Mouse (Mus musculus) kidney, postnatal 10 days (tissue): ENCODE data around the gene Fxyd4.

Experiments used
- DNase-seq: peaks from one replicate; pipeline ENCODE4 v3.0.0; 2021; ENCODE audit warnings: mixed read lengths

The Fxyd4 gene

DNA sequence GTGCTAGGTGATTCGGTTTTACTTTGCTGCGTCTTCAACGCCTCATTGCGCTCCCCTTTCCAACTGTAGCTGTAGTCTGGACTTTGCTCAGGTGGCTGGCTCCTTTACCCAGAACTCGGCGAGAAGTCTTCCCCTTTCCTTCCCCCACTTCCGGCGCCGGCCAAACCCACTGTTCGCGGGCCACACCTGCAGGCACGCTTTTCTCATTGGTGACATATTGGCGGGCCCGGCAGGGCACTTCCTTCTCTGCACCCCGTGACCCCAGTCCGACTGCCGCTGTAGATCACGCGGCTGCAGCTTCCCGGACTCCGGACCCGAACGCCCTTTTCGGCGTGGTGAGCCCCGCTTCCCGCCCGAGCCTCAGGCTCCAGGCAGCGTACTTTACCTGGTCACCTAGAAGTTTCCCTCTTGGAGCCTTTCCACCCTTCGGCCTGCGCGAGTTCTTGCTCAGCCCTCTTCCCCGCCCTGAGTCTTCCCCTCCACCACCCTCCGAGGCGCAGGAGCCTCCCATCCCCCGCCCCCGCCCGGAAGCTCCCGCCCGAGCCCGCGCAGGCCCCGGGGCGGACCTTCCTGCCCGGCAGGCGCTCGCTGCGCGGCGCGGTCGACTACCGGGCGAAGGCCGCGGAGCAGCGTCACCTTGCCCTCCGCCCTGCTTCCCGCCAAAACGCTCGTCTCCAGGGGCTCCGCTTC lies 20.6 kb downstream of the Fxyd4 start:
- DNase-seq: peak; percentile 90

DNA sequence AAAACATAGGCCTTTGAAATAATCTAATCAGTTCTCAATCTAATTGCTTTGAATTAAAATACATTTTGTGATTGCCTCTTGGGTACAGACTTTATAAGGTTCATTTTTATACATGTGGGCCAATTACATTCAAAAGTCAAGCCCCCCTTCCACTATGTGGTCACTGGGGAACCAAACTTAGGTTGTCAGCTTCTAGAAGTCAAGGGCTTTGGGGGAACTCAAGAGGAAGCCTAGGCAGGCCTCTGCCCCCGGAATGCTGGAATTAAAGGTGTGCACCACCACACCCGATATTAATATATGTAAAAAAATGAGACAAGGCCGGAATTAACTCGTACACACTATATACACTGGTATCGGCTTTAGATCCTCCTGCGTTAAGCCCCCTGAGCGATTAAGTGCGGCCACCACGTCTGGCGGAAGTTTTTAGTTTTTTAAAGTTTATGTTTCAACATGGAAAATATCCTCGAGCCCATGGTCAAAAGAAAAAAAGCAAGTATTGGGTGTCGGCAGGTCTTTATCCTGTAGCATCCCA lies 21.2 kb downstream of the Fxyd4 start:
- DNase-seq: no peak

DNA sequence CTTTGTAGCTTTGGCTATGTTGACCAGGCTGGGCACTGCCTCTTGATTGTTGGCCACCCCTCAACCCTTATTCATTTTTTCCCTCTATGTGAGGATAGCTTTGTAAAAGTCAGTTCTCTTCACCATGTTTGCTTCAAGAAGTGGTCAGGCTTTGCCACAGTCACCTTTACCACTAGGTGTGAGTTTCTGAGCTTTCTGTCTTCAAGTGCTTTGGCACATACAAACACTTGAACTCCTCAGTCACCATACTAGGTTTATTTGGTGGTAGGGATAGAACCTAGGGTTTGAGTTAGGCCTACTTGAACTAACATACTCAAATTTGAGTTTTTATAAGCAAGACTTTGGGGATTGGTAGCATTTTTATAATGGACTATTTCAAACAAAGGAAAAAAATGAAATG lies 23.0 kb downstream of the Fxyd4 start:
- no peak for DNase-seq

DNA sequence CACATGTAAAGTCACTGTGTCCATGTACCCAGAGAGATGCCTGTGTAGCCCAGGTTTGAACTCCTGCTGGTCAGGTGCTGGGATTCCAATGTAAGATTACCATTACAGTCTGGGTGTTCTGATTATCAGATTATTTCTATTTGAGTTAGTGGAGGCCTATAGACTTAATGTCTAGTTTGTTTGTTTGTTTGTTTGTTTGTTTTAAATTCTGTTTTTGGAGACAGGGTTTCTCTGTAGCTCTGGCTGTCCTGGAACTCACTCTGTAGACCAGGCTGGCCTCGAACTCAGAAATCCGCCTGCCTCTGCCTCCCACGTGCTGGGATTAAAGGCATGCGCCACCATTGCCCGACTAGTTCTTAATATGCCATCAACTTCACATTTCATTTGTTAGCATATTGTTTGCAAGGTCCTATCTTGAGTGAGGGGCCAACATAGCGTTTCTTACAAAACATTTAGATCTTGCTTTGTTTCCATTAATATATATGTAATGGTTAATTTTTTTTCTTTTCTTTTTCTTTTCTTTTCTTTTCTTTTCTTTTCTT lies 27.3 kb downstream of the Fxyd4 start:
- DNase-seq: no peak

DNA sequence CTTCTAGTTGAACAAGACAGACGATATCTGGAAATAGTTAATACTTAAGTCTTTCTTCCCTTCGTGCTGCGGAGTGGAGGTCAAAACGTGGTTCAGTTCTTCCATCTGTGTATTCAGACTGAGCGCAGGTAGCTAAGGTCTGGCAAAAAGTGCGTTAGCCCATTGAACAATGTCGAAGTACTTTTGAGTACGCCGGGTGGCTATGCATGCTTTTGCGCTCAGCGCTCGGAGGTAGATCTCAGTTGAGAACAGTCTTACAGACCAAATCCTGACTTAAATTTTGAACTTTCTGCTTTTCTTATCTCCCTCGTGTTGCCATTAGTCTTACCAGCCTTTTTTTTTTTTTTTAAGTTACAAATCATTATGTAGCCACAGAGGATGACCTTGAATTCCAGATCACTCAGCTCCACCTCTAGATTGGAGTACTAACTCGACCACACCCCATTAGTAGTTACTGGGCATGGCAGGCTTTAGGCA lies 29.0 kb downstream of the Fxyd4 start:
- peak; percentile 26 for DNase-seq

DNA sequence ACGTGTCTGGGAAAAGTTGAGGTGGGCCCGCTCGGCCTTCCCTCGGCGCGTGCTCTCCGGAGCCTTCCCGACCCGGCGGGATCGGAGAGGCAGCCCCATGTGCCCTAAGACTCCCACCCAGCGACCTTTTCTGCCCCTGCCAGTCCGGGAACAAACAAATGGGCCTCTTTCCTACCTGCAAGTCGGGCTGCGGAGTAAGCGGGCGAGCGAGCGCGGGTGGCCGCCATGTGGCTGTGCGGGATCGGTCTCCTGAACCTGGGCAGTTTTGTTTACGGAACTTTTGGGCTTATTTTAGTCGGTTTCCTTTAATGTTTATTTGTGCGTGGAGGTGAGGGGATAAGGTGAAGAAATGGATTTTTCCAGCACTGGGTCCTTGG lies 29.5 kb downstream of the Fxyd4 start:
- DNase-seq: no peak

DNA sequence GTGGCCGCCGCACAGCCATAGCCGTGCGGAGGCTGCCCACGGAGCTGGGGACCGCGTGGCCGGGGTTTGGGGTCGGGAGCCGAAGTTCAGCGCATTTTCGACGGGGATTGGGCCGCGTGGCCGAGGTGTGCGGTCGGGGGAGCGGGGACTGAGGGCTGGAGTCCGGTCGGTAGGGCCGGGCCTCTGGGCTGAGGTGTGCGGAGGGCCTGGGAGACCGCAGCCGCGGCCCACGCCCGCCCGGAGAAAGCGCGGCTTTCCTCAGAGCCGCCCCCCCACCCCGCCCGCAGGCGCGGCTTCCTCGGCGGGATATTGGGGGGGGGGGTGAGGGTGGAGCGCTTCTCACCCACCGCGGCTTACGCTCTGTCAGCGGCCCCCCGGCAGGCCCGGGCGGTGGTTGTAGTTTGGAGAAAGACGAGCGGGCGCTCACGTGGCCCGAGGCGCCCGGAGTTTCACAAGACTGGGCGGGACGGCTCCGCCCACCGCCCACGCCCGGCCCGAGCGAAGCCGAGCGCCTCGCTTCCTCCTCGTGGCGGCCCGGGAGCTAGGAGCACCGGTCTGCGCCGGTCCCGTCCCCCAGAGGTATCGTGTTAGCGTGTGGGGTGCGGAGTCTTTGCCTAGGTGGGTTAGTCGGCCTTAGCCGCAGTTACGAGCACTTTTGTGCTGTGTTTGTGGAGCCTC lies 30.1 kb downstream of the Fxyd4 start:
- DNase-seq: peak; percentile 94

DNA sequence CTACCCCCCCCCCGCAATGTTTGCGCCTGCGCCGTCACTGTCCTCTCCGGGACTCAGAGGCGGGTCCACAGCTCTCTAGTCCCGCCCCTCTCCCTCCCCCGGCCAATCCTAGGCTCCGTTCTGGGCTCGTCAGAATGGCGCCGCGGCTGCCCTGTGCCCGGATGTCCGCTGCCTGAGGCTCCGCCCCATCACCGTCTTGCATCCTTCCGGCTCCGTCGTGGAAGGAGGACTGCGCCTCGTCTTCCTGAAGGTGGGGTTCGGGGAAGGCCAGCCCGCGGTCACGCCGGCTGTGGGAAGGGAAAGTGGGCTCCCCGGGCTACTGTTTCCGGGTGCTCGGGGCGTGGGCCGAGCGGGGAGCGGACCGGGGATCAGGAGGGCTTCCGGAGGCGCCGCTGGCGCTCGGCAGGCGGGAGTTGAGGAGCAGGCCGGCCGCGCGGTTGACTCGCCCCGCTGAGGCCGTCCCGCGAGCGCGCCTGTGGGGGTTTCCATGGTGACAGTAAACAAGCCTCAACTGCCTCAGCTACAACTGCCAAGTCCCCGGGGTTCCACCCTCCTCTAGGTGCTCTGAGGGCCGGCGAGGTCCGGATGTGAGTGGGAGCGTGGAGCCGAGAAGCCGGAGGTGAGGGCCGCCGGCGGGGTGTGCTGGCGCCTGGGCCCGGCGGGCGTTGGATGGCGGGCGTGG lies 30.8 kb downstream of the Fxyd4 start:
- peak; percentile 99 for DNase-seq

DNA sequence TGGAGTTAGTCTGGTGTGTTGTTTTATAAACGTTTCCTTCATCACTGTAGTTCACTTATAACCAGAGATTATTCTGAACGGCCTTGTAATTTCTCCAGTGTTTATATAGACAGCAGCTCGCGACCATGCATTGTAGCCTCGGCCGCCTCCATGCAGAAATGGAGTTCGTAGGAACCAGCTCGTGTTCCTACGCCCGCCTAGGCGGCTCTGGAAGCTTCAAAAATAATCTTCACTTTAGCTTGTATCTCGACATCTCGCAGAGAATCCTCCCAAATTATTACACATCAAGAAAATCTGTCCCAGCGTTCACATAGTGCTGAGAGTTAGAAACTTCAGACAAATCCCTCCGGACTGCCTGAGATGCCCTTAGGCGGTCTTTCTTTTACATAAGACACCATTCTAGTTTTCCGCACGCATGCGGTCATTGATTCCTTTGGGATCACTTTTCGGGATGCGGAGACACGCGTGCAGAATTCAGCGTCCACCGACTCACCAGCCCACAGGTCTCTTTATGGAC lies 31.4 kb downstream of the Fxyd4 start:
- DNase-seq: peak; percentile 63

DNA sequence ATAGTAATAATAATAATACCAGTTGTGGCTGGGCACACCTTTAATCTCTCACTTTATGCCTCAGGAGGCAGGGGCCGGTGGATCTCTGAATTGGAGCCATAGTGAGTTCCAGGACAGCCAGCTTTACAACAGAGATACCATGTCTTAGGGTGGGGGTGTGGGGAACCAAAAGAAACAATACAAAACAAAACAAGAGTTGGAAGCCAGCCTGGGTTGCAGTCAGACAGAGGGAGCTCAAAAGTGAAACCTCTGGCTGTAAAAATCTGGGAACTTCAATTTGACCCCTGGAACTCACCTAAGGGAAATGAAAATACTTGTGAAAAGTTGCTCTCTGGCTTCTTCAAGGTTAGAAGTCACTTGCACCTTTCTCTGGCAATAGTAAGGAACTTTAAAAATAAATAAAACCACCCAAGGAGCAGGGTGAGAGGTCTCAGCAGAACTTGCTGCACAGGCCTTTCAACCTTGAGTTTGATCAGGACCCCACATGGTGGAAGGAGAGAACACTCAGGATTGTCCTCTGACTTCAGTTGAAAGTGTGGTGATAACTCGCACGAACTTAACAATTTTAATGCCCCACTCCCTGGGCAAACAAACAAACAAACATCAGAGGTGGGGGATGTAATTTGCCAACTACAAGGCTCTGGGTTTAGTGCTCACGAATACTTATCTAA lies 32.1 kb downstream of the Fxyd4 start:
- no peak for DNase-seq

DNA sequence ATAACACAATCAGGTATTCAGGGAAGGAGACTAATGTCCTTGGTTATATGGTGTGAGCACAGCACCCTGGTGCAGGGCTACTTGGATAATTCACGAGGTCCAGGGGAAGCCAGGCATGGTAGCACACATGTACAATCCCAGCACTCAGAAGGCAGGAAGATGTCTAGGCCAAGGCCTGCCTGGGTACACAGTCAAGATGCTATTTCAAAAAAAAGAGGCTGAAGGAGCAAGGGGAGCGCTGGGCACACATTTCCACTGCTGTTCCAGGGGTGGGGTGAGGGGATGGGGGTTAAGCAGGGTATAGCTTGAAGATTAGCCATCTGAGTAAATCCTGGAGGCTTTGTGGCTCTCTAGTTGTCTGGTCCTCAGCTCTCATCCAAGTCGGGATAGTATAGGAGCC lies 33.7 kb downstream of the Fxyd4 start:
- no peak for DNase-seq

DNA sequence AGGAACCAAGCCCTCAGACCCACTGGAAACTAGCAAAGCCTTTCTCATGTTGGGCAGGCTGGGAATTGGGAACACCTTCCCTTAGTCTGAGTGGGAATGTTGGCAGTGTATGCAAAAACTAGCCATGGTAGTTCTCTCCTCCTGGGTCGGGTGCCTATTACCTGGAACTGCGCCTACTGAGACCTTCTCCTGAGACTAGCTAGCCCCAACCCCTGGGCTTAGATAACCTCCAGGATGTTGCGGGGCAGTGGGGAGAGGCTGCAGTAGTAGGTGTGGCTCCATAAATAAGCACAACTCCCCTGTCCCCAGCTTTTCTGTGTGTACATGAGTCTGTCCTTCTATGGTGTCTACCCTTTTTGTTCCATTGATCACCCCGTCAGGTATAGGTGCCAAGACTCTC lies 34.9 kb downstream of the Fxyd4 start:
- no peak for DNase-seq

DNA sequence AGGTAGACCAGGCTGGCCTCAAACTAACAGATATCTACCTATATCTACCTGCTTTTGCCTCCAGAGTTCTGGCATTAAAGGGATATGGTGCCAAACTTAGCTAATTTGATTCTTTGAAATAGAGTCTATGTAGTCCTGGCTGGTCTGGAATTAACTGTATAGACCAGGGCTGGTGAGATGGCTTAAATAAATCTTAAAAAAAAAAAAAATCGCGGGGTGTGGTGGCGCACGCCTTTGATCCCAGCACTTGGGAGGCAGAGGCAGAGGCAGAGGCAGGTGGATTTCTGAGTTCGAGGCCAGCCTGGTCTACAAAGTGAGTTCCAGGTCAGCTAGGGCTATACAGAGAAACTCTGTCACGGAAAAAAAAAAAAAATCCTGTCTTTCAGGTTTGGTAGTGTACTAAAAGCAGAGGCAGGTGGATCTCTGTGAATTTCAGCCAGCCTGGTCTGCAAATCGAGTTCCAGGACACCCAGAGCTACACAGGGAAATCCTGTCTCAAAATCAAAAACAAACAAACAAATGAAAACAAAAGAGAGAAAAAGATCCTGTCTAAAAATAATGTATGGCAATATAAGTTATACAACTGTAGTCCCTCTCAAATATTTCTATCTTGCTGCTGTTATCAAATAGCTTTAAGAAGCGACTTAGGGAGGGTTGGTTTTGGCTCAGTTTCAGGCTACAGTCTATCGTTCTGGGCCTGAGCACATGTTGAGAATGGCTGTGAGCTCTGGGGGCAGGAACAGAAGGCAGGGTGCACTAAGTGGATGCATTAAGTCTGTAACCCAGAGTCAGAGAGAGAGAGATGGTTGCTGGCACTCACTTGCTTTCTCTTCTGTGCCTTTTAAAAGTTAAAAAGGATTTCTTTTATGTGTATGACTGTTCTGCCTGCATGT lies 35.7 kb downstream of the Fxyd4 start:
- no peak for DNase-seq

DNA sequence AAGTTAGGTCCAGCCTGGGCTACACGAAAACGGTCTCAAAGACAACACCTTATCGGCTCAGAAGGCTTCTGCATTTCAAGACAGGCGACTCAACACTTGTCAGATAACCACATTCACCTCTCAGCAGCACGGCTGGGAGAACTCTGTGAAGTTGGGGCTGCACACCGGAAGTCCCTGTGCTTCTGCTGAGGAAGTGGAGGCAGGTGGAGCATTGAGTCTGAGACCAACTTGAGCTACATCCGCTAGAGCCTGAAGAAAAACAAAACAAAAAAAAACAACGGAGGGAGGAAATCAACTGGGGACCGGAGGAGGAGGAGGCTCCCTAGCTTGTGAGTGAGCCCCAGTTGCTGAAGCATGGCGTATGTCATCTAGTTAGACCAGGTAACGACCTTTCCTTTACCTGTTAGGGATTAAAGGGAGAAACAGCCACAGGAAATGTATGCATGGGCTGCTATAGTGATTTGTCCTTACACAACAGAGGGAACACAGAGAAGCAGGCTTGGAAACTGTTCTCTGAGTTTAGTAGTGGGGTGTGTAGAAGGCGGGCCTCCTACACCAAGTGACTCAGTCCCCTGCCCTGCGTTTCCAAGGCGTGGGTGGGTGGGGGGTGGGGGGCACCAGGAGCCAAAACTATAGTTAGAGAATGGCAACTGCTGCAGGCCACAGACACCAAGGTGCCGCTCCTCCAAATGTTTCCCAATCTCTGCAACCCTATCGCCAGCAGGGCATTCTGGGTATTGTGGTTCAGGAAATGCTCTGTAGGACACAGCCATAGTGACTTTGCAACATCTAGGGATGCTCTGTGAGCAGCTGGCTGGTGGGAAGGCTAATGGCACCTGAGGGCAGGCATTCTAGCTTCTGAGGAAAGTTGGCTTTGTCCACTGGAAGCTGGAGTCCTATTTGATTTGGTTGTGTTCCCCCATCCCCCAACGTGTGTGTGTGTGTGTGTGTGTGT lies 37.1 kb downstream of the Fxyd4 start, which contains the start of gene Hnrnpf:
Gene Hnrnpf (plus strand): TSS at position 199 of the 955 bp plus-strand sequence.
- DNase-seq: no peak

DNA sequence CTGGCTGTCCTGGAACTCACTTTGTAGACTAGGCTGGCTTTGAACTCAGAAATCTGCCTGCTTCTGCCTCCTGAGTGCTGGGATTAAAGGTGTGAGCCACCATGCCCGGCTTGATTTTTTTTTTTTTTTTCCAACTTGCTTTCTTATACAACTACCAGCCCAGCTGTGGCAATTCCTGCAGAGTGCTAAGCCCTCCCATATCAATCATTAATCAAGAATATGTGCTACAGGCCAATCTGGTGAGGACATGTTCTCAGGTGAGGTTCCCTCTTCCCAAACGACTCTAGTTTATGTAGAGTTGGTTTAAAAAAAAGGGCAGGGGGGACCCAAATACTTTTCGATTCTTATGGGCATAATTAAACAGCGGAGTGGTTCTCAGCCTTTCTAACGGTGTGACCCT lies 39.7 kb downstream of the Fxyd4 start:
- no peak for DNase-seq

DNA sequence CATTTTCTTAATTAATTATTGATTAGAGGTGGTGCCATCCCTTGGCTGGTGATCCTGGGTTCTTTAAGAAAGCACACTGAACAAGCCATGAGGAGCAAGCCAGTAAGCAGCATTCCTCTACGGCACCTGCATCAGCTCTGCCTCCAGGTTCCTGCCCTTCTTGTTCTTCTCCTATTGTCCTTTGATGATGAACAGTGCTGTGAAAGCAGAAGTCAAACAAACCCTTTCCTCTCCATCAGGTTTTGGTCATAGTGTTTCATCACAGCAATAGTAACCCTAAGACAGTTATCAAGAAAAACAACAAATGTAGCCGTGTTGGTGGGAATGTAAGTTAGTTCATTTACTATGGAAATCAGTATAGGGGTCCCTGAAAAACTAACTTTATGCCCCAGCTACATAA lies 44.1 kb downstream of the Fxyd4 start:
- DNase-seq: no peak

DNA sequence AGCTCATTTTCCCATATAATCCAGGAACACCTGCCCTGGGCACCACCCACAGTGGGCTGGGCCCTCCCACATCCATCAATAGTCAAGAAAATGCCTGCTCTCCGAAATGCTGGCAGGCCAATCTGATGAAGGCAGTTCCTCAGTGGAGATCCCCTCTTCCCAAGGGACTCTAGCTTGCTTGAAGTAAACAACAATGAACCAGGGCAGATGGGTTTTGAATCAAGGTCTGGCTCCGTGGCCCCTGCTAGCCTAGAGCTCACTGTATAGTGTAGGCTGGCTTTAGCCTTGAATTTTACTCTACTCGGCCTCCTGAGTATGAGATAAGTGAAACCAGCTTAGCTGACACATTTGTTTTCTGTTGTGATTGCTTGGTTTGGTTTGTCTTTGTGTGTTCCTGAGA lies 45.1 kb downstream of the Fxyd4 start:
- no peak for DNase-seq

DNA sequence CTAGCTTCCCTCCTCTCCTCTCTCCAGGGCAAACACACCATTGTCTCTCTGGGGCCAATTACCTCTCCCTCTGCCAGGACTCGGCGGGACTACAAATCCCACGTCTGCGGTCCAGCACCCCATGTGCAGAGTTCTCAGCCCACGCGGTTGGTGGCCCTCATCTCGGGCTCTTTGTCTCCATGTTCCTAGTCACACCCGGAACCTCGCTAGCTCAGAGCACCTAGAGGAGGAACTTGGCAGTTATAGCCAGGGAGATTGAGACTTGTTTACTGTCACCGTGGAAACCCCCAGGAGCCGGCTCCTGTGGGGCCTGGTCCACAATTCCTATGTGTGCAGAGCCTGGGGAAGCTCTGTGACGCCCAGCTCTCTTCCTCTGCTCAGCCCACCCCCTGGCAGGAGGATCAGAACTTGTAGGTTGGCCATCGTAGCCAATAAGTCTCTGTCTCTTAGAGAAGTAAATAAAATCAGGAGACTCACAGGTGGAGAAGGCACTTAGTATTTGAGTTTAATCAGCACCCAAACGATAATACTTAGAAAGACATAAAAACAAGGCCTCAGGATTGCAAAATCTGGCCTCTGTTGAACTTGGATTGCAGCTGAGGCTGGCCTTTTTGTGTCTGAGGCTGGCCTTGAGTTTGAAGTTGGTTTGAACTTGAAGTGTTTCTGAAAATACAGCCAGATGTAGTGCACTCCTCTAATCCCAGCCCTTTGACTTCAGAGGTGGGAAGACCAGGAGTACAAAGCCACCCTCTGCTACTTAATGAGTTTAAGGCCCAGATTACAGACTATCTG lies 45.9 kb downstream of the Fxyd4 start:
- DNase-seq: peak; percentile 8

DNA sequence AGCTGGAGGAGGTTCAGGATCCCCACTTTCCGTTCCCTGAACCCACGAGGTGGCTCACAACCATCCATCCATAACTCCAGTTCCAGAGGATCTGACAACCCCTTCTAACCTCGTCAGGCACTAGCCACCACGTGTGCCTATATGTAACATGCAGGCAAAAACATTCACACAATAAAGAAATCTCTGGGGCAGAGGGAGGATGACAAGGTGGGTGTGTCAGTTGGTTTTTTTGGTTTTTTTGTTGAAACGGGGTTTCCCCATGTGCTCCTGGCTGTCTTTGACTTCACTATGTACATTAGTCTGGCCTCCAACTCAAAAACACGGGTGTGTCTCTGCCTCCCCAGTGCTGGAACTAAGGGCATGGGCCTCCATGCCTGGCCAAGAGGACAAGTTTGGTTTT lies 47.2 kb downstream of the Fxyd4 start:
- no peak for DNase-seq
